Mouse (Mus musculus): ENCODE measurements around the gene Med27.

Med27 gene

GRCm38 (mm10) chr2:29436376-29436775 lies 89.8 kb downstream of the Med27 start:
- DNase-seq (ENCODE audit: extremely low read depth, low read depth, low spot score), result no peak

GRCm38 (mm10) chr2:29437111-29437510 lies 90.5 kb downstream of the Med27 start:
- no peak for DNase-seq (ENCODE audit: extremely low read depth, low read depth, low spot score)

GRCm38 (mm10) chr2:29437861-29438529 lies 91.4 kb downstream of the Med27 start:
- DNase-seq (ENCODE audit: extremely low read depth, low read depth, low spot score), result no peak

- DNase-seq (ENCODE audit: extremely low read depth, low read depth, low spot score), result no peak
Observed at GRCm38 (mm10) chr2:29438530-29438862, 91.9 kb downstream of the Med27 start.

- no peak for DNase-seq (ENCODE audit: extremely low read depth, low read depth, low spot score)
Observed at GRCm38 (mm10) chr2:29438986-29439385, 92.4 kb downstream of the Med27 start.

GRCm38 (mm10) chr2:29439396-29439795 lies 92.8 kb downstream of the Med27 start:
- DNase-seq (ENCODE audit: extremely low read depth, low read depth, low spot score), result no peak

- DNase-seq (ENCODE audit: extremely low read depth, low read depth, low spot score), result no peak
Observed at GRCm38 (mm10) chr2:29439857-29440502, 93.4 kb downstream of the Med27 start.

GRCm38 (mm10) chr2:29442275-29442674 lies 95.7 kb downstream of the Med27 start:
- no peak for DNase-seq (ENCODE audit: extremely low read depth, low read depth, low spot score)

- no peak for DNase-seq (ENCODE audit: extremely low read depth, low read depth, low spot score)
Observed at GRCm38 (mm10) chr2:29443626-29444217, 97.1 kb downstream of the Med27 start.

- DNase-seq (ENCODE audit: extremely low read depth, low read depth, low spot score), result no peak
Observed at GRCm38 (mm10) chr2:29448476-29449002, 101.9 kb downstream of the Med27 start.

GRCm38 (mm10) chr2:29451368-29451999 lies 104.9 kb downstream of the Med27 start:
- DNase-seq (ENCODE audit: extremely low read depth, low read depth, low spot score), result no peak

GRCm38 (mm10) chr2:29453376-29453775 lies 106.8 kb downstream of the Med27 start:
- DNase-seq (ENCODE audit: extremely low read depth, low read depth, low spot score), result no peak

GRCm38 (mm10) chr2:29456631-29457320 lies 110.2 kb downstream of the Med27 start:
- no peak for DNase-seq (ENCODE audit: extremely low read depth, low read depth, low spot score)

- DNase-seq (ENCODE audit: extremely low read depth, low read depth, low spot score), result no peak
Observed at GRCm38 (mm10) chr2:29457677-29458076, 111.1 kb downstream of the Med27 start.

GRCm38 (mm10) chr2:29458346-29458950 lies 111.8 kb downstream of the Med27 start:
- no peak for DNase-seq (ENCODE audit: extremely low read depth, low read depth, low spot score)

- no peak for DNase-seq (ENCODE audit: extremely low read depth, low read depth, low spot score)
Observed at GRCm38 (mm10) chr2:29459648-29460047, 113.0 kb downstream of the Med27 start.

- no peak for DNase-seq (ENCODE audit: extremely low read depth, low read depth, low spot score)
Observed at GRCm38 (mm10) chr2:29461841-29462240, 115.2 kb downstream of the Med27 start.

GRCm38 (mm10) chr2:29463039-29463585 lies 116.5 kb downstream of the Med27 start:
- no peak for DNase-seq (ENCODE audit: extremely low read depth, low read depth, low spot score)

GRCm38 (mm10) chr2:29464851-29465648 lies 118.4 kb downstream of the Med27 start:
- DNase-seq (ENCODE audit: extremely low read depth, low read depth, low spot score), result no peak
